Mouse (Mus musculus) CH12.LX (cell line): ENCODE results near the gene Fn3k. TPM values are rescaled to one million over a fixed set of nuclear protein-coding genes. Genes with fewer than 3 reads are reported as not detected.

Experiments
- DNase-seq: peaks from one replicate; pipeline ENCODE4 v3.0.0-alpha.2; 2013; ENCODE audit errors: extremely low read depth
- H3K27ac ChIP-seq: 2 replicates; pipeline ENCODE4 v1.5.1; 2012; ENCODE audit warnings: low read depth, mild to moderate bottlenecking, control low read depth, moderate library complexity; ENCODE audit not compliant: insufficient read depth
- H3K27me3 ChIP-seq: replicated peaks from 2 replicates; pipeline ENCODE3; 2012; ENCODE audit warnings: inconsistent platforms
- H3K36me3 ChIP-seq, 2 experiments: replicated peaks in 1 of 2; 2 replicates each; pipeline versions ENCODE3 to v1.6.1; 2012; ENCODE audit warnings: inconsistent platforms in 1 of 2, low read length in 1 of 2, mild to moderate bottlenecking in 1 of 2, mixed read lengths in 1 of 2, moderate library complexity in 1 of 2; ENCODE audit not compliant: control insufficient read depth in 1 of 2, insufficient read depth in 1 of 2
- H3K4me1 ChIP-seq, 2 experiments: 2 replicates each; pipeline ENCODE4 v1.6.1; 2012; ENCODE audit warnings: inconsistent platforms in 1 of 2, moderate library complexity in 1 of 2; ENCODE audit not compliant: insufficient read depth in 2 of 2, control insufficient read depth in 1 of 2
- H3K4me2 ChIP-seq: 2 replicates; pipeline ENCODE4 v1.6.1; 2012; ENCODE audit warnings: low read depth, mild to moderate bottlenecking, control low read depth; ENCODE audit not compliant: poor library complexity, insufficient read depth, severe bottlenecking
- H3K4me3 ChIP-seq, 3 experiments: fragments of 150-350 bp in 1 of 3; sonication (generic) in 1 of 3; replicated peaks in 1 of 3; 2 replicates each; pipeline versions ENCODE3 to v1.5.1; 2011 to 2012; ENCODE audit warnings: low read depth in 2 of 3, low read length in 2 of 3, mild to moderate bottlenecking in 2 of 3, moderate library complexity in 2 of 3, control low read depth in 1 of 3, improper control_type of control experiment in 1 of 3, inconsistent platforms in 1 of 3, mixed read lengths in 1 of 3; ENCODE audit not compliant: poor library complexity in 1 of 3
- H3K79me2 ChIP-seq: replicated peaks from 2 replicates; pipeline ENCODE4 v1.6.1; 2012; ENCODE audit warnings: mild to moderate bottlenecking, moderate library complexity; ENCODE audit not compliant: control insufficient read depth, poor library complexity, insufficient read depth, severe bottlenecking; ENCODE audit errors: extremely low read depth
- H3K9ac ChIP-seq: 2 replicates; pipeline ENCODE4 v1.6.1; 2012; ENCODE audit warnings: low read depth, mild to moderate bottlenecking, control low read depth, moderate library complexity; ENCODE audit not compliant: insufficient read depth
- H3K9me3 ChIP-seq: replicated peaks from 2 replicates; pipeline ENCODE3; 2012; ENCODE audit warnings: low read length, inconsistent platforms, mixed read lengths
- BHLHE40 ChIP-seq: IDR thresholded peaks from 2 replicates; pipeline ENCODE4 v1.6.1; 2011; ENCODE audit warnings: mild to moderate bottlenecking, low read depth, low read length, improper control_type of control experiment
- CHD1 ChIP-seq: IDR thresholded peaks from 2 replicates; pipeline ENCODE4 v1.6.1; 2012; ENCODE audit warnings: low read depth, low read length, improper control_type of control experiment, inconsistent platforms
- CHD2 ChIP-seq: IDR thresholded peaks from 2 replicates; pipeline ENCODE4 v1.6.1; 2011; ENCODE audit warnings: low read length, improper control_type of control experiment
- CTCF ChIP-seq, 2 experiments: IDR thresholded peaks in 1 of 2; conservative IDR thresholded peaks in 1 of 2; 2 replicates each; pipeline ENCODE4 v1.5.1; 2011 to 2012; ENCODE audit warnings: low read depth in 2 of 2, low read length in 2 of 2, improper control_type of control experiment in 1 of 2, inconsistent platforms in 1 of 2, mild to moderate bottlenecking in 1 of 2, moderate library complexity in 1 of 2
- E2F4 ChIP-seq: IDR thresholded peaks from 2 replicates; pipeline ENCODE4 v1.6.1; 2011; ENCODE audit warnings: low read depth, low read length, improper control_type of control experiment; ENCODE audit not compliant: insufficient replicate concordance
- ELF1 ChIP-seq: IDR thresholded peaks from 2 replicates; pipeline ENCODE4 v1.6.1; 2014; ENCODE audit warnings: low read depth, mild to moderate bottlenecking, inconsistent platforms, low read length, improper control_type of control experiment
- EP300 ChIP-seq: IDR thresholded peaks from 2 replicates; pipeline ENCODE4 v1.6.1; 2011; ENCODE audit warnings: low read length, improper control_type of control experiment
- ETS1 ChIP-seq: conservative IDR thresholded peaks from 2 replicates; pipeline ENCODE4 v1.6.1; 2012; ENCODE audit warnings: low read depth, mild to moderate bottlenecking, inconsistent platforms, low read length, improper control_type of control experiment, moderate library complexity
- GABPA ChIP-seq: IDR thresholded peaks from 2 replicates; pipeline ENCODE4 v1.6.1; 2012; ENCODE audit warnings: low read depth, low read length, improper control_type of control experiment, inconsistent platforms; ENCODE audit not compliant: insufficient replicate concordance
- HCFC1 ChIP-seq: IDR thresholded peaks from 2 replicates; pipeline ENCODE4 v1.6.1; 2012; ENCODE audit warnings: low read depth, mild to moderate bottlenecking, inconsistent platforms, low read length, improper control_type of control experiment
- IRF4 ChIP-seq: IDR thresholded peaks from 2 replicates; pipeline ENCODE4 v1.6.1; 2014; ENCODE audit warnings: low read depth, mild to moderate bottlenecking, inconsistent platforms, low read length, improper control_type of control experiment
- JUN ChIP-seq: IDR thresholded peaks from 2 replicates; pipeline ENCODE4 v1.6.1; 2011; ENCODE audit warnings: low read depth, mild to moderate bottlenecking, low read length, improper control_type of control experiment, moderate library complexity; ENCODE audit not compliant: insufficient read depth
- JUND ChIP-seq: conservative IDR thresholded peaks from 2 replicates; pipeline ENCODE4 v1.6.1; 2011; ENCODE audit warnings: low read depth, low read length, improper control_type of control experiment
- KAT2A ChIP-seq: IDR thresholded peaks from 2 replicates; pipeline ENCODE4 v1.6.1; 2012; ENCODE audit warnings: low read length, improper control_type of control experiment, inconsistent platforms; ENCODE audit not compliant: insufficient replicate concordance
- MAFK ChIP-seq: IDR thresholded peaks from 2 replicates; pipeline ENCODE4 v1.6.1; 2011; ENCODE audit warnings: low read length, improper control_type of control experiment; ENCODE audit not compliant: insufficient replicate concordance
- MAX ChIP-seq: IDR thresholded peaks from 2 replicates; pipeline ENCODE4 v1.6.1; 2011; ENCODE audit warnings: low read length, improper control_type of control experiment
- MAZ ChIP-seq: IDR thresholded peaks from 2 replicates; pipeline ENCODE4 v1.6.1; 2012; ENCODE audit warnings: low read depth, mild to moderate bottlenecking, inconsistent platforms, low read length, improper control_type of control experiment, moderate library complexity
- MEF2A ChIP-seq: IDR thresholded peaks from 2 replicates; pipeline ENCODE4 v1.6.1; 2014; ENCODE audit warnings: low read depth, mild to moderate bottlenecking, inconsistent platforms, low read length, improper control_type of control experiment, borderline replicate concordance
- MXI1 ChIP-seq: IDR thresholded peaks from 2 replicates; pipeline ENCODE4 v1.6.1; 2011; ENCODE audit warnings: mild to moderate bottlenecking, low read depth, low read length, improper control_type of control experiment
- MYC ChIP-seq: IDR thresholded peaks from 2 replicates; pipeline ENCODE4 v1.6.1; 2011; ENCODE audit warnings: low read depth, mild to moderate bottlenecking, improper control_type of control experiment, low read length
- NELFE ChIP-seq: IDR thresholded peaks from 2 replicates; pipeline ENCODE4 v1.6.1; 2011; ENCODE audit warnings: low read depth, low read length, improper control_type of control experiment
- NRF1 ChIP-seq: IDR thresholded peaks from 2 replicates; pipeline ENCODE4 v1.6.1; 2014; ENCODE audit warnings: low read depth, mild to moderate bottlenecking, inconsistent platforms, low read length, improper control_type of control experiment, moderate library complexity
- PAX5 ChIP-seq: IDR thresholded peaks from 2 replicates; pipeline ENCODE4 v1.6.1; 2012; ENCODE audit warnings: low read length, inconsistent platforms, mixed read lengths
- POLR2A ChIP-seq: IDR thresholded peaks from 2 replicates; pipeline ENCODE4 v1.6.1; 2011; ENCODE audit warnings: low read depth, mild to moderate bottlenecking, improper control_type of control experiment, low read length
- POLR2AphosphoS2 ChIP-seq: IDR thresholded peaks from 2 replicates; pipeline ENCODE4 v1.6.1; 2011; ENCODE audit warnings: low read depth, low read length, improper control_type of control experiment
- RAD21 ChIP-seq: IDR thresholded peaks from 2 replicates; pipeline ENCODE4 v1.6.1; 2011; ENCODE audit warnings: low read depth, mild to moderate bottlenecking, low read length, improper control_type of control experiment, moderate library complexity
- RCOR1 ChIP-seq: conservative IDR thresholded peaks from 2 replicates; pipeline ENCODE4 v1.6.1; 2012; ENCODE audit warnings: low read depth, mild to moderate bottlenecking, inconsistent platforms, low read length, improper control_type of control experiment
- SIN3A ChIP-seq: IDR thresholded peaks from 2 replicates; pipeline ENCODE4 v1.6.1; 2012; ENCODE audit warnings: low read length, improper control_type of control experiment, inconsistent platforms
- SMC3 ChIP-seq: IDR thresholded peaks from 2 replicates; pipeline ENCODE4 v1.6.1; 2011; ENCODE audit warnings: low read depth, low read length, improper control_type of control experiment
- TBP ChIP-seq: conservative IDR thresholded peaks from 2 replicates; pipeline ENCODE4 v1.6.1; 2011; ENCODE audit warnings: low read depth, low read length, improper control_type of control experiment
- TCF12 ChIP-seq: IDR thresholded peaks from 2 replicates; pipeline ENCODE4 v1.6.1; 2014; ENCODE audit warnings: low read depth, mild to moderate bottlenecking, inconsistent platforms, low read length, improper control_type of control experiment
- UBTF ChIP-seq: IDR thresholded peaks from 2 replicates; pipeline ENCODE4 v1.6.1; 2012; ENCODE audit warnings: low read depth, mild to moderate bottlenecking, inconsistent platforms, low read length, improper control_type of control experiment, moderate library complexity
- USF1 ChIP-seq: IDR thresholded peaks from 2 replicates; pipeline ENCODE4 v1.6.1; 2014; ENCODE audit warnings: low read depth, mild to moderate bottlenecking, inconsistent platforms, low read length, improper control_type of control experiment
- USF2 ChIP-seq: conservative IDR thresholded peaks from 2 replicates; pipeline ENCODE4 v1.6.1; 2011; ENCODE audit warnings: low read depth, low read length, improper control_type of control experiment
- ZC3H11A ChIP-seq: IDR thresholded peaks from 2 replicates; pipeline ENCODE4 v1.6.1; 2012; ENCODE audit warnings: low read depth, mild to moderate bottlenecking, inconsistent platforms, low read length, improper control_type of control experiment
- ZKSCAN1 ChIP-seq: IDR thresholded peaks from 2 replicates; pipeline ENCODE4 v1.6.1; 2012; ENCODE audit warnings: low read depth, inconsistent platforms, low read length, improper control_type of control experiment, borderline replicate concordance
- ZMIZ1 ChIP-seq: IDR thresholded peaks from 2 replicates; pipeline ENCODE4 v1.6.1; 2012; ENCODE audit warnings: low read depth, mild to moderate bottlenecking, inconsistent platforms, low read length, improper control_type of control experiment
- ZNF384 ChIP-seq: IDR thresholded peaks from 2 replicates; pipeline ENCODE4 v1.6.1; 2012; ENCODE audit warnings: low read depth, low read length, improper control_type of control experiment, inconsistent platforms
- dilution Hi-C: fragments of 300-500 bp; cut with MboI; formaldehyde crosslinking; loops from 2 replicates; pipeline ENCODE4 v1.14.3; 2020; ENCODE audit warnings: low sequenced_read_pairs; ENCODE audit not compliant: extremely low pct_unique_long_range_greater_than_20kb, extremely low pct_ligation_motif_present
- in situ Hi-C: fragments of 300-500 bp; cut with MboI; formaldehyde crosslinking; loops from 3 replicates; pipeline ENCODE4 v1.14.3; 2019; ENCODE audit warnings: low sequenced_read_pairs, low pct_ligation_motif_present, low pct_unique_long_range_greater_than_20kb, mixed read lengths
- polyA plus RNA-seq: library from polyadenylated mRNA; unstranded; fragments of >175 nt; gene quantifications from 2 replicates; pipeline ENCODE4 v1.2.1, GENCODE M21; 2012; ENCODE audit warnings: low read depth; ENCODE audit not compliant: insufficient read length
- total RNA-seq, 2 experiments: library from RNA; depleted of rRNA; stranded (reverse); fragments of 300-350 nt in 1 of 2; fragments of >200 nt in 1 of 2; gene quantifications; 2 replicates each; pipeline ENCODE4 v1.2.3; 2012 to 2014

Gene Fn3k
- total and polyA plus RNA-seq, 3 experiments, result 0.04 TPM; not detected in 2

- H3K36me3 ChIP-seq, result peaks cover 0 to 8% of the 10 kb centered on the region in 2 experiments
- peak; percentile 100 for DNase-seq
- TF ChIP-seq IRF4, result no peak; the same call in 1 of the 2 replicates
- TF ChIP-seq JUN, result no peak
- TF ChIP-seq ZNF384, result no peak
- TF ChIP-seq TBP, result no peak
- TF ChIP-seq PAX5, result no peak
- peak; percentile 28; the same call in 1 of the 2 replicates for TF ChIP-seq MAX
- 0 out of 2 replicates have a peak, but pooled peaks have one; percentile 38 for TF ChIP-seq MEF2A
- TF ChIP-seq USF1, result no peak
- TF ChIP-seq SMC3, result 0 out of 2 replicates have a peak, but pooled peaks have one; percentile 5
- peak; percentile 62 for TF ChIP-seq HCFC1
- TF ChIP-seq MYC, result no peak
- TF ChIP-seq BHLHE40, result no peak
- 0 out of 2 replicates have a peak, but pooled peaks have one; percentile 56 for TF ChIP-seq POLR2AphosphoS2
- 0 out of 2 replicates have a peak, but pooled peaks have one; percentile 0 for TF ChIP-seq UBTF
- peak; percentile 72; the same call in 1 of the 2 replicates for TF ChIP-seq MAZ
- TF ChIP-seq CHD2, result peak; percentile 70
- TF ChIP-seq CHD1, result peak; percentile 69; the same call in 1 of the 2 replicates
- TF ChIP-seq ZC3H11A, result no peak
- no peak for TF ChIP-seq MAFK
- no peak for TF ChIP-seq USF2
- peak; percentile 74 for TF ChIP-seq TCF12
- no peak for TF ChIP-seq ZKSCAN1
- 0 out of 2 replicates have a peak, but pooled peaks have one; percentile 55 for TF ChIP-seq RCOR1
- TF ChIP-seq ZMIZ1, result peak; percentile 89
- TF ChIP-seq SIN3A, result peak; percentile 81
- TF ChIP-seq KAT2A, result peak; percentile 65; the same call in 1 of the 2 replicates
- TF ChIP-seq EP300, result 0 out of 2 replicates have a peak, but pooled peaks have one; percentile 52
- TF ChIP-seq ELF1, result peak; percentile 78
- TF ChIP-seq JUND, result no peak
- TF ChIP-seq E2F4, result 0 out of 2 replicates have a peak, but pooled peaks have one; percentile 30
- no peak for TF ChIP-seq GABPA
- TF ChIP-seq RAD21, result no peak
- peak; percentile 63 for TF ChIP-seq NRF1
- TF ChIP-seq MXI1, result peak; percentile 69; the same call in 1 of the 2 replicates
- 0 out of 2 replicates have a peak, but pooled peaks have one; percentile 15 for TF ChIP-seq ETS1
- TF ChIP-seq NELFE, result peak; percentile 69
- peak; percentile 78 for TF ChIP-seq POLR2A
- TF ChIP-seq CTCF (conservative IDR thresholded peaks at IDR 0.05 in 1 of 2, IDR thresholded peaks at IDR 0.05 in 1 of 2; ENCODE audit: low read depth in 2 of 2, low read length in 2 of 2), result no peak
- no peaks in the 10 kb centered on the region for H3K27me3 ChIP-seq
- dilution Hi-C loops (no loop called here), in situ Hi-C loops (no loop called here)
- peaks cover 2 to 16% of the 10 kb centered on the region in 2 experiments for H3K4me1 ChIP-seq
- no peaks in the 10 kb centered on the region for H3K9me3 ChIP-seq
- H3K27ac ChIP-seq, result no peak within 1 kb of the TSS
- H3K4me2 ChIP-seq, result peak within 1 kb of the TSS; percentile 99
- no peaks in the 10 kb centered on the region for H3K79me2 ChIP-seq
- peak within 1 kb of the TSS; percentile 77 to 89 (median 88) for H3K4me3 ChIP-seq
- H3K9ac ChIP-seq, result peak within 1 kb of the TSS; percentile 77
Observed at GRCm38 (mm10) chr11:121420830-121421552, 13.7 kb upstream of the Fn3k start, which contains the start of gene Fn3krp. Gene Fn3krp (plus strand): TSS chr11:121421401.
